Mouse (Mus musculus) cerebellum, adult 2 months (tissue): ENCODE measurements around the gene Actr6. TPM values are rescaled to one million over a fixed set of nuclear protein-coding genes. Genes with fewer than 3 reads are reported as not detected.
A peak's percentile ranks its signal among the peaks of the same experiment; 100 is the strongest.

Source experiments
- DNase-seq, 2 experiments: peaks; one replicate each; pipeline ENCODE4 v3.0.0; 2021
- H3K27ac ChIP-seq: fragments of 200-500 bp; 2 replicates; pipeline ENCODE4 v1.5.1; 2012; ENCODE audit warnings: low read length, control low read depth, inconsistent platforms; ENCODE audit not compliant: insufficient read depth
- H3K27me3 ChIP-seq: fragments of 200-500 bp; 2 replicates; pipeline ENCODE4 v1.6.1; 2012; ENCODE audit warnings: inconsistent platforms, mild to moderate bottlenecking, low read length, moderate library complexity; ENCODE audit not compliant: control insufficient read depth, insufficient read depth
- H3K4me1 ChIP-seq: fragments of 200-500 bp; 2 replicates; pipeline ENCODE4 v1.6.1; 2011; ENCODE audit warnings: low read length; ENCODE audit not compliant: control insufficient read depth, insufficient read depth
- H3K4me3 ChIP-seq: fragments of 200-500 bp; replicated peaks from 2 replicates; pipeline ENCODE3; 2011; ENCODE audit warnings: mild to moderate bottlenecking, low read depth, low read length, control low read depth; ENCODE audit not compliant: insufficient read depth
- CTCF ChIP-seq: fragments of 200-500 bp; IDR thresholded peaks from 2 replicates; pipeline ENCODE4 v1.5.1; 2011; ENCODE audit warnings: low read depth, mild to moderate bottlenecking, control low read depth, low read length, moderate library complexity, borderline replicate concordance; ENCODE audit not compliant: insufficient read depth
- POLR2A ChIP-seq: fragments of 200-500 bp; IDR thresholded peaks from 2 replicates; pipeline ENCODE4 v1.6.1; 2011; ENCODE audit warnings: low read length, control low read depth, borderline replicate concordance; ENCODE audit not compliant: insufficient read depth
- WGBS: fragments of 180-500 bp; shearing (Covaris S2); methylation state at CpG from one replicate; pipeline ENCODE4 v1.1.7; 2018; 5-methylcytosine and 5-hydroxymethylcytosine counted together
- polyA plus RNA-seq: library from polyadenylated mRNA; depleted of rRNA; stranded (reverse); fragments of >200 nt; gene quantifications from 2 replicates; pipeline ENCODE4 v1.2.3, GENCODE M21; 2012

The Actr6 gene
- polyA plus RNA-seq, 1 experiment, result 18.0 TPM

DNA sequence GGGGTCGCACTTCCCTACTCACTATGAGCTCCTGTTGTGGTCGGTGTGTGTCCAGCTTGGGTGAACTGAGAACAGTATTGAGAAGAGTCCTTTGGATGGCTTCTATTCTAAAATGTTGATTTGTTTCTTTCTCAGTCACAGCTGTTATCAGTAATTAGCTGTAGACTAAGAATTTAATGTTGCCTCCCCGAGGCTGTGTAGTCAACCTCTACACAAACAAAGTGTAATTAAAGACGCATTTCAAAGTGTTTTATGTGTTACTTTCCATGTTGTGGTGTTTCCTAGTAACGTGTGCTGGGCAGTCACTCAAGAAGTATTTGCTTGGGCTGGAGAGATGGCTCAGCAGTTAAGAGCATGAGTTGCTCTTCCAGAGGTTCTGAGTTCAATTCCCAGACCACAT lies 28.7 kb upstream of the Actr6 start:
- WGBS, result 91% methylated on average over 5 of the region's 5 CpGs
- Histone ChIP-seq H3K27ac (no peak overlapping the region), H3K4me1 (no peaks in the 10 kb centered on the region), H3K4me3 (no peak overlapping the region), H3K27me3 (no peaks in the 10 kb centered on the region)
- no peak for DNase-seq
- no peak for TF ChIP-seq POLR2A

- TF ChIP-seq CTCF (no peak), POLR2A (no peak)
- Histone ChIP-seq H3K27ac (no peak overlapping the region), H3K4me3 (no peak overlapping the region), H3K4me1 (no peaks in the 10 kb centered on the region), H3K27me3 (no peaks in the 10 kb centered on the region)
- WGBS, result 89% methylated on average over 4 of the region's 4 CpGs
- DNase-seq, result no peak
Measured at GRCm38 (mm10) chr10:89755231-89755630, 23.1 kb upstream of the Actr6 start.

- 95% methylated on average over 5 of the region's 5 CpGs for WGBS
- Histone ChIP-seq H3K27ac (no peak overlapping the region), H3K4me3 (no peak overlapping the region), H3K4me1 (peaks cover 3% of the 10 kb centered on the region; the same call in 1 of the 2 replicates), H3K27me3 (no peaks in the 10 kb centered on the region)
- TF ChIP-seq POLR2A (no peak), CTCF (no peak)
- no peak for DNase-seq
Measured at GRCm38 (mm10) chr10:89751069-89751468, 19.0 kb upstream of the Actr6 start.

DNA sequence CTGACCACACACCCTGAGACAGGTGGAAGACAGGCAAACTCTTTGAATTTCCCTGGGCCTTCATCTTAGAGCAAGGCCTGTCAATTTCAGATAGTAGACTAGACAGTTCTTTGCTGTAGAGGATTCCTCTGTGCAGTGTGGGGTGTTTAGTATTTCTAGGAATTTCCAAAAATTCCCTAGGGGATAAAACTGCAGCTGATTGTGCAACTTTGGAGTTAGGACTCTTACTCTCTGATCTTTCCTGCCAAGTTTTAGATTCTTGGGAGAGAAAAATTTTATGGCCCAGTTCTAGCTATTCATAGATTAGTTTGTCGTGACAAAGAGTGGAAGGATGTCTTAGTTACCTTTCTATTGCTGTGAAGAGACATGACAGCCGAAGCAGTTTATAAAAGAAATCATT lies 16.5 kb upstream of the Actr6 start:
- TF ChIP-seq POLR2A, result no peak
- TF ChIP-seq CTCF, result no peak
- WGBS, result 95% methylated on average over 2 of the region's 2 CpGs
- H3K4me3 ChIP-seq, result no peak overlapping the region
- H3K27me3 ChIP-seq, result no peaks in the 10 kb centered on the region
- no peak overlapping the region for H3K27ac ChIP-seq
- peaks cover 3% of the 10 kb centered on the region; the same call in 1 of the 2 replicates for H3K4me1 ChIP-seq
- no peak for DNase-seq

- no peak for DNase-seq
- no peaks in the 10 kb centered on the region for H3K27me3 ChIP-seq
- H3K4me3 ChIP-seq, result no peak overlapping the region
- no peak overlapping the region for H3K27ac ChIP-seq
- TF ChIP-seq CTCF (no peak), POLR2A (no peak)
- H3K4me1 ChIP-seq, result peaks cover 3% of the 10 kb centered on the region; the same call in 1 of the 2 replicates
- 91% methylated on average over 1 of the region's 1 CpGs for WGBS
Measured at GRCm38 (mm10) chr10:89747911-89748310, 15.8 kb upstream of the Actr6 start.

DNA sequence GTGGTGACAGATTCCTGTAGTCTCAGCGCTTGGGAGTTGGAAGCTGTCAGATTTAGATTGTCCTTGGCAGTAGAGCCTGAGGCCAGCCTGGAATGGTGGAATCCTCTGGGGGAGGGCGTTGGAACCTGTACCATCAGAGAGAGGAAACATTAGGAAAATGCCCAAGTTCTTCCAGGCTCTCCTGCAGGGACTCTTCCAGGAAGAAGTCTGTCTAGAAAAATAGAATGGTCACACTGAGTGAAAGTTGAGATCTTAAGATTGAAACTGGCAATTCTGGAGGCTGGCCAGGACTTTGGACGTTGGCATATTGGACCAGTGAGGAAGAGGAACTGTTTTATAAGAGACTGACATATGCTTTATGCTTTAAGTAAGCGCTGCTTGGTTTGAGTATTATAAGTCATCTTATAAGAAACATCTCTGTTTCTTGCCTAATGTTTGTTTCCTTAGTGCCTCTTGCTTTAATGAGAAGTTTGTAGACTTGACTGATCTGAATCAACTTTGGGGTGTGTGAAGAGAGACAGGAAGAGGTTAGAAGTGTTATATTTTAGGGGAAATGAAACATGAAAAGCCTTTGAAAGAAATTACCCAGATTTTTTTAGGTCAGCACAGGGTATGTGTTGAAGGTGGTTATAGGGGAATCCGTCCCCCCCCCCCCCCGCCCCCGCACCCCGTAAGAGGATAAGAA lies 15.3 kb upstream of the Actr6 start:
- WGBS, result 59% methylated on average over 8 of the region's 8 CpGs

GRCm38 (mm10) chr10:89746581-89746980 lies 14.5 kb upstream of the Actr6 start:
- no peaks in the 10 kb centered on the region for H3K27me3 ChIP-seq
- peaks cover 3% of the 10 kb centered on the region; the same call in 1 of the 2 replicates for H3K4me1 ChIP-seq
- 86% methylated on average over 3 of the region's 3 CpGs for WGBS
- H3K27ac ChIP-seq, result no peak overlapping the region
- no peak for TF ChIP-seq CTCF
- no peak for TF ChIP-seq POLR2A
- DNase-seq, result no peak
- H3K4me3 ChIP-seq, result no peak overlapping the region

More for the DNA sequence above, 15.3 kb upstream of the Actr6 start:
- Histone ChIP-seq H3K4me3 (peak overlapping the region; percentile 5), H3K27me3 (no peaks in the 10 kb centered on the region), H3K4me1 (peaks cover 3% of the 10 kb centered on the region; the same call in 1 of the 2 replicates), H3K27ac (no peak overlapping the region)
- no peak for TF ChIP-seq POLR2A
- no peak for TF ChIP-seq CTCF
- DNase-seq, result peak; percentile 22 to 34

DNA sequence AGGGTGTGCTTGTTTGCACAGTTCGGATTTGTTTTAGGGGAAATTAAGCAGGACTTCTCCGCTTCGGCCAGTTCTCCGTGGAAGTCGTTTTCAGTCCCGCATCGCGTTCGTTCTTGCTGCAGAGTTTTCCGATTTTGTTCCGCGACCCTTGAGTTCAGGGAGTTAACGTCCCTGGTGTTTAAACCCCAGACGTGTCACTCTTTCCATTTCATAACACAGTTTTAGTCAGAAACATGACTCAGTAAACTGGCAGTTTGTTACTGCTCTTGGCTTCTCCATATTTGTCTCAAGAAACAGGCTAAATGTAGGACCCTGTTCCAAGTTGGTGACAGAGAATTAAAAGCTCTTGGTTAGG lies 13.5 kb upstream of the Actr6 start:
- WGBS, result under 1% methylated on average over 14 of the region's 14 CpGs
- no peak for DNase-seq
- H3K27ac ChIP-seq, result peak overlapping the region; percentile 94
- H3K4me1 ChIP-seq, result peaks cover 3% of the 10 kb centered on the region; the same call in 1 of the 2 replicates
- no peaks in the 10 kb centered on the region for H3K27me3 ChIP-seq
- TF ChIP-seq POLR2A, result no peak
- TF ChIP-seq CTCF, result no peak
- peak overlapping the region; percentile 97 for H3K4me3 ChIP-seq
